Mouse (Mus musculus) cerebellum, adult 8-10 months (tissue): ENCODE measurements around the gene Ttll11.

ENCODE experiments used
- DNase-seq: peaks from one replicate; pipeline ENCODE4 v3.0.0; 2022

The Ttll11 gene

DNA sequence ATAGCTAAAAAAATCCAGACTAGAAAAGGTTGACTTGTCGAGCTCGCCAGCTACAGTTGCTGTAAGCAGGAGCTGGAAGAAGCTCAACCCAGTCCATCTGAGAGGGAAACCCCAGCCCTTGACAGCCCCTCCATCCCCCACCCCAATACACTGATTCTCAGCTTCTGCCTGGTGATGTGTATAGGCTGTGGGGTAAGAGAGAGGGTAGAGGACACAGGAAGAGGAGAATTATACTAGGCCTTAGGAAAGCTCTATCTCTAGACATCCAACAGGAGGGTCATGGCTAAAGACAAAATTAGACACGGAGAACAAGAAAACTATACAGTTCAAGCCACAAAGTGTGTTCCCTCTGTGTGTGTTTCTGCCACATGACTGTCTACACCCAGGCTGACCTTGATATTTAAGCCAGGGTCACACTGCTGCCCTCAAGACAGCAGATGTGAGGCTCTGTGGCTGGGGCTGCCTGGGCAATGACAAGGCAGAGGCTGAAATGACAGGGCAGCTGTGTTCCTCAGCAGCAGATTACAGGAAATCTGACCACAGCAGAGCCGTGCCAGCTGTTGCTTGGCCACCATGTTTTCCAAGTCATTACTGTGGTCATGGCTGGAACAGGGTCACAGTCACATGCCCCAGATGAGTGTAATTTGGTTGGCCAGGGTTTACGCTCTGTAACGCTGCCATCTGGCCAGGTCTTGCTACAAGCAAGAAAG lies 81.1 kb downstream of the Ttll11 start:
- DNase-seq = no peak

DNA sequence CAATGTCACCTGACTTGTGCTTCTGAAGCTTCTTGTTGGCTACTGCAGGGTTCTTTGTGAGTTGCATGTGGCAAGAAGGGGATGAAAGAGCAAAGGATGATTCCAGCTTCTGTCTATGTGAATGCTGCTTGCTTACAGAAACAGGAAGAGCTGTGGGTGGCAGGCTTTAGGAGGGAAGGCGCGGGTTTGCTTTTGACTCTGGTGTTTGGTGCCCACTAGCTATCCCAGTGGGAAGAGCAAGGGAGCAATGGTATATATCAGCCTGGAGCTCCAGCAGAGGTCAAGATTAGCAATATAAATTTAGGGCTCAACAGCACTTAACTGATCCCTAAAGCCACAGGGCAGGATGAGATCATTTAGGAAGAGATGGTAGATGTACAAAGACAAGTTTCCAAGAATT lies 82.6 kb downstream of the Ttll11 start:
- DNase-seq = no peak

DNA sequence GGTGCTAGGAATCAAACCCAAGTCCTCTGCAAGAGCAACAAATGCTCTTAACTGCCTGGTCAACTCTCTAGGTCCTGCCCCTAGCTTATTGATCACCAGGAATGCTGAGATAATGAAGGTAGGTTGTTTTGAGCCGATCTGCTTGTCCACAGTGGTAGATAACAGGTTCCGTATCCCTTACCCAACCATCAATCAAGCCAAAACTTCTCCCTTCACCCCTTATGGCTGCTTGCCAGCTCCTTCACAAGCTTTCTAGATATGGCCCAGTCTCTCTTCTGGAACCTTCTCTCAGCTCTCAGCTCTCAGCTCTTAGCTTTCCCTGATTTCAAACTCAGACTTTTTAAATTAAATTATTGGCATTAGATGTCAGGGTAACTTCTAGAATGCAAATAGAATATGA lies 85.2 kb downstream of the Ttll11 start:
- no peak for DNase-seq

DNA sequence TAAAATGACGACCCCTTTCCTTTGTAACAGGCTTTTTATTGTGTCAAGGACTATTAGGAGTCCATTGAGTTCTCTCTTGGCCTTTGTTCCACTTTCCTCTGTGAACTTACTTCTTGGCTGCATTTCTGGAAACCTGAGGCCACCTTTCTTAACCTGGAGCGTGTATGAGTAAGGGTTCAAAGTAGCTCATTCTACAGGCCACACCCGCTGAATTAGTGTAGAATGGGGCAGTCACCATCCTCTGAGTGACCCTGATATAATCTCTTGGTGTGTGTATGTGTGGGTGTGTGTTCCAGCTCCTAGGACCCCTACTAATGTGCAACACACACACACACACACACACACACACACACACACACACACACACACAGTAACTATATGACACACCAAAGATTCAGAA lies 89.1 kb downstream of the Ttll11 start:
- DNase-seq = no peak

DNA sequence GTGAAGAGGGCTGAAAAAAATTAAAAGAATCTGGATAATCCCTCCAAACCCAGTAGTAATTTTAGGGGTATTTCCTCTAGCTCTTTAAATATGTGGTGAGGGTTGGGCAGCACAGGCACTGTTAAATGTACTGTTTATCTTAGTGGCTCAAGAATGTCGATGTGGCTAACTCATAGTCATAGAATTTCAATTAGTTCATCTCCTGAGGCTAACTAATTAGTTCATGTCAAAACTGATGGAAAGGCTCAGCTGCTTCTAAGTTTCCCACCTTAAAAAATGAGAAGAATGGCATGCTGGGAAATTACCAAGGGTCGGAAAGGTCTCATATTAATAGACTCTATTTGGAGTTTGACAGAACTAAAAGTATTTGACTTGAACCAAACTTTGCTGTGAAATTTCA lies 89.9 kb downstream of the Ttll11 start:
- no peak for DNase-seq

DNA sequence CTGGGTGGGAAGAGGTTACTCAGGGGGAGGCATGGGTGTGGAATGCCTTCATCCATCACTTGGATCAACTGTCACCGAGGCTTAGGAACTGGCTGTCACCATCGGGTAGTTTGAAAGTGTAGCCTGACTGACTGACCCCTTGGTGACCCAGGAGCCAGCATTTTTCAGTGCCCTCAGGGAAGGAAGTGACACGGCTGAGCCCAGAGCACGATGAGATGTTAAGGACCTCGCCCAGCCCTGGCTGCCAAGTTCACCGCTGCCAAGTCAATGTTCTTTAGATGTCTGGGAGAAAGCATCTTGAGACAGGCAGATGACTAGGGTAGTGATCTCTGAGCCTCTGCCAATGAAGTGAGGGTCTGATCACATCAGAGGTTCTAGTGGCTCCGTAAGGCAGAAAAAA lies 95.4 kb downstream of the Ttll11 start:
- no peak for DNase-seq

DNA sequence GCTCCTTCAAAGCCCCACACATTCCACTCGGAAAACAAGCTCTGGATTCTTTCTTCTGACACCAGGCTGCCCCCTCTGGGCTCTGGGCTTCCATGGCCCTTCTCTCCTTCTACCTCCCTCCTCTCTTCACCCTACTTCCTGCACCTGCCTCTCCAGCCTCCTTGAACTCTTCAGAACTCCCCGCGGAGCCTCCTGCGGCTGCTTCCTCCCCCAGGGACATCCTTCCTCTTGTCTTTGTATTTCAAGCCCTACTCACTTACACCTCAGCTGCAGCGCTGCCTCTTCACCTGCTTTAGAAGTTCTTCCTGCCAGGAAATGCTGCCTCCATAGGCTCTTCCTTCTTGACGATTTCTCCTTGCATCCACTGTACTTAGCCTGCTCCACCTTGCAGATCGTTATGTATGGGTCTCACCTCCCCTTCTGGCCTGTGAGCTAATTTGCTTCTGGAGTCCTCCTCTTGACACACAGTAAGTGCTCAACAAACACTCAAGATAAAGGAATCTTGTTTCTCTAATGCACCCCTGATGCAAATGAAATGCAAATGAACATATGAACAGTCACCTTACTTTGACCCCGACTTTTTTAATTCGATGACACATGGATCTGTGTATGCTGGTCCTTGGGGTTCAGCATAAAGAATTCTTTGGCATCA lies 97.3 kb downstream of the Ttll11 start:
- DNase-seq = no peak

DNA sequence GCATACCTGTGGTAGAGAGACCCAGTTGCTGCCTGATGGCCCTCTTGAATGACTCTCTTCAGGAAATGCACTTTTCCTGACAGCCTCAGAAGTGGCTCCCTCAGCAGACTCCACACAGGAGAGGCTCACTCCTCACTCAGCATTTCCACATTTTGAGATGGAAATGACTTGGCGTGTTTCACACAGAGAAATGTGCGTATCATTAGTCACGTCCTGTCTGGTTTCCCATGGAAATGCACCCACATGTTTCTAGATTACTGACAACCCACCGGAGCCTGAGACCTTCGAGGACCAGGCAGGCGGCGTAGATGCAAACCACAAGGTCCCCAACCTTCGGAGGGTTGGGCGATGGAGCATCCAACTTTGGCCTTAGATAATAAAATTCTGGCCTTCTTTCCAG lies 97.8 kb downstream of the Ttll11 start:
- DNase-seq = no peak

DNA sequence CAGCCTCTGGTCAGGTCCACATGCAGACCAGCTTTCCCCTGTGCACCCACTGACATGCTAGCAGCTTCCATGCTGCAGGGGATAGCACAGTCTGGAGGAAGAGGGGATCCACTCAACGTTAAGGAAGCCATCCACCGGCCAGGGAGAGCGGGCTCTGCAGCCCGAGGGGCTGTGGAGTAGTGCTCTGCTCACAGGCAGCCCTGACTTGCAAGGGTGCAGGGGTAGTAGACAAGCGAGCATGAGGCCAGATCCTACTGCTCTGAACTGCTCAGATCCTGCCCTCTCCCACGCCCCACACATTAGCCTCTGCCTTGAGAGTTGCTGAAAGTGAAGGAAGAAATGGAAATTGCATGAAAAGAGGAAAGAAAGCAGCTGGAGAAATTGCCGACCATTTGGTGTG lies 99.4 kb downstream of the Ttll11 start:
- no peak for DNase-seq

DNA sequence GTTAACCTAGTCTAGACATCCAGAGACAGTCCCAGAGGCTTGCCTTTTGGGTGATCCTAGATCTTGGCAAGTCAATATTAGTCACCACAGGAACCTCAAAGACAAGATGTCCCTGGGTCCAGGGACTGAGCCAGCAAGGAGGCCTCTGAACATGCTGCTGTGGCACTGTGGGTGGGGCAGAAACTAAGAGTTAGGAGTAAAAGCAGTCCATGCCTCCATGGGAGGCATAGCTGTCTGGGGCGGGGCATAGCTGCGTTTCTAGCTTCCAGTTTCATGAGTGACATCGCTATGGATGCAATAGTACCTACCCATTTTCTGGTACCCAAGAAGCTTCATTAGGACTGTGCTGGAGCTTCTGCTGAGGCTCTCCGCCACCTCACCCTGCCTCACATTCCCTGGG lies 99.8 kb downstream of the Ttll11 start:
- DNase-seq = no peak

DNA sequence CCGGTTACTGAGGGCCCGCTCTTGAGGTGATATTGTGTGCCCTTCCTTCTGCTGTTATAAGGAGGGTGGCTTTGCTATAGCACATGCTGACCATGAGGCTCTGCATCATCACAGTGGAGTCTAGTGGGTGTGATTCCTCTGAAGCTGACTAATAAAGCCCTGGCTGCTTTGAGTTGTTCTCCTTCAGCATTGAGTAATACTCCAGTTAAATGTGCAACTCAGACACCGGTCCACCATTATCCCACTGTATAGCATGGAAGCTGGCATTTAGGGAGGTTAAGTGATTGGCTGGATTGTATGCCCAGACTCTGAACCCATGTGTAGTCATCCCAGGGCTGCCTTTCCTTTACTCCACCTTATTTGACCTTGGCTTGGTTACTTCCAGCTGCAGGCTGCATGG lies 101.2 kb downstream of the Ttll11 start:
- DNase-seq = no peak

DNA sequence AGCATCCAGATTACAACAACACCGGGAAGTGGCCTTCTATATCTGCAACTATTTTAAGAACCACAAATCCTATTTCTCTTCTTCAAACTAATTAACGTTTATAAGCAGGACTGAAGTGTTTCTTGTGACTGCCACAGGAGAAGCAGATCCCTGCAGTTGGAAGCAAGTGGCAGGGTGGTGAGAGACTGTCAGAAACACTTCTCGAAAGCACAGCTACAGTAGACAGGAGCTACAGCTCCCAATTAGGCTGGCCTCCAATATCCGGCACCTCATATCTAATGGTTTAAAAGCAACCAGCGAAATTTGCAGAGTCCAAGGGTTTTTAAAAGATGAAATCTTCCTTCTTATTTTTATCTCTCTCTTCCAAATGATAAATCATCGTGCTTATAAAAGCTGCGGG lies 104.1 kb downstream of the Ttll11 start:
- DNase-seq = no peak

DNA sequence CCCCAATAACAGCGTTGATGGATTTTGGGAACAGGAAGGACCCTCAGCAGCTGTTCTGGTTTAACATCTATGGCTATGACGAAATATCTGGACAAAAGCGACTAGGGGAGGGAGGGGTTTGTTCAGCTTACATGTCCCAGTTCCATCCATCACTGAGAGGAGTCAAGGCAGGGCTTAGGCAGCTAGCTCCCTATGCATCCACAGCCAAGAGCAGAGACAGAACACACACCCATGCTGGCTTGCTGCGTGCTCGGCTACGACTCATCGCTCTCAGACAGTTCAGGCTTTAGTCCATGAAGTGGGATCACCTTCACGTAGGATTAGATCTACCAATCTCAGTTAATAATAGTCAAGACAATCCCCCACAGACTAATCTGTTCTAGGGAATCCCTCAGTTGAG lies 105.3 kb downstream of the Ttll11 start:
- DNase-seq = no peak

DNA sequence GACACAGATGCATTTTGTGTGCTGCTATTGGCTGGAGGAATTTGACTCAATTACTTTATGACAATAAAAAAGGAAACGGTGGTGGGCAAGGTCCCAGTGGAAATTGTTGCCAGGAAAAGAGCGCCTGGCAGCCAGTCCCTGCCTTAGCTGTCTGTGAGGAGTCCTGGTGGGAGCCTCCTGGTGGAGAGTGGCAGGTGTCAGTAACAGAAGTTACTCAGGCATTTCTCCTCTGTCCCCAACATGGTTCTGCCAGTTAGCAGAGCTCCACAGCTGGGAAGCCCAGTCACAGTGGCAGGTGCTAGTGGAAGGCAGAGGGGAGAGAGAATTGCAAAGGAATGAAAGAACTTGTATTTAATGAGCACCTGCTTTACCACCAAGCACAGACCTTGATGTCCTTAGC lies 110.5 kb downstream of the Ttll11 start:
- DNase-seq = no peak

DNA sequence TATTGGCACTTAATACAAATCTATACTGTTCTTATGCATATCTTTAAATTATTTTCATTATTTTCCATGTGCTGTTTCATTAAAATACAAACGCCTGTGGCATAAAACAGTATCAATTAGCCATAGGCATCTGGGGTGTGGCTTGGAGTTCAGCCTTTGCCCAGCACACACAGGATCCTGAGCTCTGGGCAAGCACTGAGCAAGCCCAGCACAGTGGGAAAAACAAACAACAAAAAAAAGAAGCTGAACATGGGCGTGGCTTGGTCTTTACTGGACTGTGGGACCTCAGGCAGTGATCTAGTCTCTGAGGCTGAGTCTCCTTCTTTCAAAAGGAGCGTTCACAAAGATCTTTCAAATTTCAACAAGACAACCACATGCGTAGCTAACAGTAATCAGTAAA lies 116.4 kb downstream of the Ttll11 start:
- DNase-seq = no peak

DNA sequence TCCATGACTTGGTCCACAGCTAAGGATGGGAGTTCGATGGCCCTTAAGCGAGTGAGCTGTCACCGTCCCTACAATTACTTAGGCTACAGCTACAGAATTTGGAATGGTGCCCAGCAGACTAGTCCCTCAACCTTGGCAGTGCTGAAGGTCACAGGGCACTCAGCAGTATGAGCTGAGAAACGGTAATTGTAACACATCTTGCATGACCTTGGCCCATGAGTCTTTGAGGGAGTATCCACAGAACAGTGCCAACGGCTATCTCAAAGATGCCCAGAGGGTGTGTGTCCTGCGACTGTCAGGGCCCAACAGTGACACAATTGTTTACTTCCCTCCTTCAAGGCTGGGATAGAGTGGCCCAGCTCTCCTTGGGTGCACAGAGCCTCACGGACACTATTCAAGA lies 118.5 kb downstream of the Ttll11 start:
- DNase-seq = no peak

DNA sequence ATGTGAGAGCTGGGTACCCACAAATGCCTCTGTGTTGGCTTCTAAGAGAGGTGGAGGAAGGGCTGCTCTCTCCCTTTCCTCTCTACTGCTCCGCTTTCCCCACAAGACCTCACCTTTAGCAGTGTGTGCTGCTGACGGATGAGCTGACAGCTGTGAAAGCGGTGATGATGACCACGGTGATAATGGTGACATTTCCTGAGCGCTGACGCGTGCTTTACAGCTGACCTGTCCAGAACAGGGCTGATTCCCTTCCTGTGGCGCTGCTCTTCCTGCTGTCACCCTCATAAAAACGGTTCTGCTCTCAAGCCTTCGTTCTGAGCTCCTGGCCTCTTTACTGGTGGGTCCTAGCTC lies 119.3 kb downstream of the Ttll11 start:
- no peak for DNase-seq

DNA sequence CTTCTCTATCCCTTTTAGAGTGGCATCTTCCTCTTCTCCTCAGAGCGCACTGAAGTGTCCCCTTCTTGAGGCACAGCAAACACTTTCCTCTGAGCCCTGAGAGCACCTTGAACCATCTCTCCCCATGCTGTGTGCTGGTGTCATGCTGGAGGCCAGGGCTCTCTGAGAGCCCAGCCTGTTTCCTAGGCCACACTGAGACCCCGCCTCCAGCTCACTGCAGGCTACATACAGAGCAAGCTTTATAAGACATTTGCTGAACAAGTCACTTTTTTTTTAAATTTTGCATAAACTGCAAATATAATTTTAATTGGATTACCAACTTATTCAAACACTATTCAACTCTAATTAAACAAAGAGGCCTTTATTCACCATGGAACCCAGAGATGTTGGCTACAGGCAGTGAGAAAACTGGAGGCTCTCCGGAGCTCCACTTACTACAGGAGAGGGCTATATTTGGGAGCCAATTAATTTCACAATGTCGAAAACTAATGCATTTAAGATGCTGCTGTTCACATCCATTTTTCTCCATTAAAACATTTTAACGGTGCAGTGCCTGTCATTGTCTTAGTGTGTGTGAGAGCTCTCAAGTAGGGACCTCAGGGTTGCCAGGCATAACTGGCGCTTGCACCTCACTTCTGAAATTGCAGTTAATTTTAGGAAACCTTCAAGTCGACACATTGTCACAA lies 119.9 kb downstream of the Ttll11 start:
- no peak for DNase-seq

DNA sequence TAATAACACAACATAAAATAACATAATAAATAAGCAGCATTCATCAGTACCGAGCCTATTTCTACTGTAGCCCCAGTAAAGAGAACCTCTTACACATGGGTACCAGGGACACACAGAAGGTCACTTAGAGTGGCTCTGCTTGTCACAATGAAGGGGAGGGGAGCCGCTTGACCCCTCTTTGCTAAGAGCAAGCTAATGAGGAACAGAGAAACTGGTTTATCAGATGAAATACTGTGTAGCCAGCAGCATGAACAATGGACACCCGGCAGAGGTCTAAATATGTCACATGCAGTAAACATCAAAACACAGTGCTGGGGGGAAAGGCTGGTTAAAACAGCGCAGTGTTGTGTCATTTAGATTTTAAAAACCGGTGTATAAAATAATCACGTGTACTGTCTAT lies 121.4 kb downstream of the Ttll11 start:
- DNase-seq = no peak

DNA sequence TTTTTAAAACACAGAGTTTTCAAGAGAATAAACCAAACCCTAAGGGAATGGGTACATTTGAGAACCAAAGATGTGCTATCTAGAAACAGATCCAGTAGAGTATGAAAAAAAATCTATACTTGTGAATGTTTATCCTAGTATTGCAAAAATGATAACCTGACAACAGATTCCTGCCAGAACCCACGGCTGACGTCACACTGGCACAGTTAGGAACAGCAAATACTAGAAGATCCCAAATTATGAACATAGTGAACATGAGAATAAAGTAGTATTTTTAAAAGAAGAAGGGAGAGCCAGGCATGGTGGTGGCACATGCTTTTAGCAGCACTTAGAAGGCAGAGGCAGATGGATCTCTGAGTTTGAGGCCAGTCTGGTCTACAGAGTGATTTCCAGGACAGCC lies 122.8 kb downstream of the Ttll11 start:
- DNase-seq = no peak

DNA sequence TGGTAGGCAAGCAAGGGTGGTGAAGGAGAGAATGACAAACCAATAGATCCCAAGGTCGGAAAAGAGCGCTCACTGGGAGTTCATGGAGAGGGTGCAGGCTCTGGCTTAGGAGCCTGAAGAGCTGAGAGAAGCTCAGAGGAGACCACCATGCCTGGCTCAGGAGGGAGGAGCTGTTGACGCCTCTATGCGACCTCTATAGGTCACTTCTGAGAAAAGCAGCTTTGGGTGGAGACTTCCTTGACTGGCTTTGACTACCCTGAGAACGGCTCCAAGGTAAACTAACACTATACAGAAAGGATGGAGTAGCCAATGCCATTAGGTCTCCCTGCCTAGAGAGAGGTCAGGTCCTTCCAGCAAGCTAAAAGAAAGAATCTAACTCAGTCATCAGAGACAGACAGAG lies 124.8 kb downstream of the Ttll11 start:
- DNase-seq = no peak

DNA sequence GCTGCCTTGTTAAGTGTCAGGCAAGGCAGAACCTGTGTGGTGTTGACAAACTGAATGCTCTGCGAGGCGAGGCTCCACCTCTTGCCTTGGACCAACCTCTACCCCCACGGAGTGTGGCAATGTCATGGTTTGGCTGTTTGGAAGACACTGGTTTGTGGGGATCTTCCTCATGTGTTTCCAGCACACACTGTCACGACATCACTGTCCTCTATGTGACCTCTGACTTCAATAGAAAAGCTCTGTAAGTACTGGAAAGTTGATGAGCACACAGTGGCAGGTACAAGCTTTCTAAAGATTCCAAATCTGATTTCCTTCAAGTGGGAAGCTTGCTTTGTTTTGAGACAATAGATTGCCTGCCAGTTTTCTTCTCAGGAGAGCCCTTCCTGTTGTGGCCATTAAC lies 126.7 kb downstream of the Ttll11 start:
- no peak for DNase-seq

DNA sequence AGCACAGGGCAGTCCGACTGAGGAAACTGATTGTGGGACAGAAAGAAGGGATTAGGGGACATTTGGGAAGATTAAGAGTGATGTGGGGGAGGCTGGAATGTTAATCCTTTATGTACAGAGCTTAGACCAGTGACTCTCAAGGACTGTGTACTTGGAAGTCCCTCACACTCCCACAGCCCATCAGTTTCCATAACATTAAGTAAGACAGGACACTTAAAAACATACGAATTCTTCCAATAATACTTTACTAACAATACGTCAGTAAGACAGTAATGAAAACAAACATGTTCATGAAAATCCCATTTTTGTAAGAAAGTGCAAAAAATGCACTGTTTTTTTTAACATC lies 127.6 kb downstream of the Ttll11 start:
- no peak for DNase-seq

DNA sequence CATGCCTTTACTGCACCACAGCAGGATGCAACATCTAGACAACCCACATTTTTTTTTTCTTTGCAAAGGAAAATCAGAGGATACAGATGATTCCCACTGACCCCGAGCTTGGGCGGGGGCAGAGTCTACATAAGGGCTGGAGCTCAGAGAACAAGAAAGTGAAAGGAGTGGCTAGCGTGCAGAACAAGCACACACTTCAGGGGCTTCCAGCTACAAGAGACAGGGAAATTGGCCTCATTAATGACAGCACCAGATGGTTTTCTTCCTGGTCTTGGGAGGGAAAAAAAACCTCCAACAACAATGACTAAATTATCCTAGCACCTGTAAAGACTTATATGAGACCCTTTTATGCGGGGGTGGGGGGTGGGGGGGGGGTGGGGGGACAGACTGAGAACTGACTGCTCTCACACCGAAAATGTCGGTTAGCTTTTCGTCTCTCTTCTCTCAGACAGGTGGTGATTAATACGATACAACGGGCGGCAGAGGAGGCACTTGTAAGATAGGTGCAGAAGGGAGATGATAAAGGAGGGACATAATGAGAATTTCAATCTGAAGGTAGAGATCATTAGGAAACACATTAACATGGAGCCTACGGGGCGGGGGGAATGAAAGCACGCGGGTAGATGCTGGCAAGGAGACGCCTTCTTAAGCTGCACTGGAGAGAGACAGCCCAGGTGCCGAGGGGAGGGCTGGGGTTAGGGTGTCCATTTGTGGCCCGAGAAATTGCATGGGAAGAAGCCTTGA lies 128.1 kb downstream of the Ttll11 start:
- no peak for DNase-seq
